Mouse (Mus musculus): ENCODE measurements around the gene Tm4sf19. TPM values are rescaled to one million over a fixed set of nuclear protein-coding genes. Genes with fewer than 3 reads are reported as not detected.
"Not testable (repeated sequence)": the region's sequence is repeated elsewhere in the genome, so short reads cannot be mapped to it uniquely, and the experiment has no call there.

Tm4sf19 gene
- total RNA-seq, 4 experiments from 2014 or later, result not detected

- peak; percentile 83 to 89 for DNase-seq (ENCODE audit: low spot score in 2 of 2)
These were observed 30.3 kb downstream of the Tm4sf19 start, which contains the start of gene Pcyt1a for GRCm38 (mm10) chr16:32430474-32431046. Pcyt1a (plus strand) TSS chr16:32430921.

- no peak for DNase-seq (ENCODE audit: low spot score in 2 of 2)
These were observed 30.8 kb downstream of the Tm4sf19 start for GRCm38 (mm10) chr16:32431047-32431591.

GRCm38 (mm10) chr16:32431926-32432325, 31.6 kb downstream of the Tm4sf19 start:
- DNase-seq (ENCODE audit: low spot score in 2 of 2), result no peak

GRCm38 (mm10) chr16:32433138-32433537, 32.8 kb downstream of the Tm4sf19 start:
- DNase-seq (ENCODE audit: low spot score in 2 of 2), result no peak

GRCm38 (mm10) chr16:32434066-32434465, 33.8 kb downstream of the Tm4sf19 start:
- no peak for DNase-seq (ENCODE audit: low spot score in 2 of 2)

- no peak for DNase-seq (ENCODE audit: low spot score in 2 of 2)
These were observed 34.4 kb downstream of the Tm4sf19 start for GRCm38 (mm10) chr16:32434691-32435090.

GRCm38 (mm10) chr16:32436657-32437056, 36.4 kb downstream of the Tm4sf19 start:
- no peak for DNase-seq (ENCODE audit: low spot score in 2 of 2)

- no peak for DNase-seq (ENCODE audit: low spot score in 2 of 2)
These were observed 37.0 kb downstream of the Tm4sf19 start for GRCm38 (mm10) chr16:32437266-32437665.

- DNase-seq (ENCODE audit: low spot score in 2 of 2), result no peak
These were observed 41.1 kb downstream of the Tm4sf19 start for GRCm38 (mm10) chr16:32441432-32441831.

- DNase-seq (ENCODE audit: low spot score in 2 of 2), result not testable (repeated sequence)
These were observed 44.3 kb downstream of the Tm4sf19 start for GRCm38 (mm10) chr16:32444615-32445014.

- DNase-seq (ENCODE audit: low spot score in 2 of 2), result no peak
These were observed 45.3 kb downstream of the Tm4sf19 start for GRCm38 (mm10) chr16:32445558-32445957.

- no peak for DNase-seq (ENCODE audit: low spot score in 2 of 2)
These were observed 46.3 kb downstream of the Tm4sf19 start for GRCm38 (mm10) chr16:32446563-32447138.

GRCm38 (mm10) chr16:32449665-32450064, 49.4 kb downstream of the Tm4sf19 start:
- DNase-seq (ENCODE audit: low spot score in 2 of 2), result no peak

GRCm38 (mm10) chr16:32450133-32450532, 49.8 kb downstream of the Tm4sf19 start:
- DNase-seq (ENCODE audit: low spot score in 2 of 2), result no peak

- DNase-seq (ENCODE audit: low spot score in 2 of 2), result no peak
These were observed 52.8 kb downstream of the Tm4sf19 start for GRCm38 (mm10) chr16:32453102-32453501.

GRCm38 (mm10) chr16:32454646-32455045, 54.3 kb downstream of the Tm4sf19 start:
- no peak for DNase-seq (ENCODE audit: low spot score in 2 of 2)

GRCm38 (mm10) chr16:32456086-32456485, 55.8 kb downstream of the Tm4sf19 start:
- no peak for DNase-seq (ENCODE audit: low spot score in 2 of 2)

GRCm38 (mm10) chr16:32456761-32457160, 56.5 kb downstream of the Tm4sf19 start:
- DNase-seq (ENCODE audit: low spot score in 2 of 2), result no peak

Other genes starting within 250 kb of the Tm4sf19 start
- gene Nrros, start 234.9 kb upstream of the Tm4sf19 start, total RNA-seq (2022), result 10 to 100 TPM in 3 of 4 experiments, 1 to 10 TPM in 1; 9.6 to 16.2 (median 11.9) TPM
- not detected for gene Bex6, start 220.7 kb upstream of the Tm4sf19 start, total RNA-seq (2022)
- 10 to 100 TPM; 35.9 to 46.6 (median 40.6) TPM for gene Fbxo45, start 153.3 kb upstream of the Tm4sf19 start, total RNA-seq (2022)
- gene Wdr53, start 153.3 kb upstream of the Tm4sf19 start, total RNA-seq (2022), result 10 to 100 TPM; 12.2 to 14.1 (median 12.8) TPM
- under 1 TPM in 2 of 4 experiments, not detected in 2; 0.32 to 0.37 TPM for gene Smco1, start 129.0 kb upstream of the Tm4sf19 start, total RNA-seq (2022)
- gene Rnf168, start 123.0 kb upstream of the Tm4sf19 start, total RNA-seq (2022), result 10 to 100 TPM; 23.0 to 28.1 (median 27.3) TPM
- gene Ubxn7, start 68.2 kb upstream of the Tm4sf19 start, total RNA-seq (2022), result 10 to 100 TPM; 50.0 to 60.5 (median 55.1) TPM
- gene Tctex1d2, start 19.2 kb downstream of the Tm4sf19 start, total RNA-seq (2022), result 10 to 100 TPM; 12.5 to 17.4 (median 16.3) TPM
- gene Pcyt1a, start 30.4 kb downstream of the Tm4sf19 start, total RNA-seq (2022), result 10 to 100 TPM; 33.8 to 40.1 (median 35.6) TPM
- gene Slc51a, start 87.4 kb downstream of the Tm4sf19 start, total RNA-seq (2022), result not detected
- gene Zdhhc19, start 95.8 kb downstream of the Tm4sf19 start, total RNA-seq (2022), result under 1 TPM in 1 of 4 experiments, not detected in 3; 0.27 TPM
- gene Tfrc, start 208.4 kb downstream of the Tm4sf19 start, total RNA-seq (2022), result 10 to 100 TPM; 54.4 to 75.4 (median 58.0) TPM
- 100 to 1,000 TPM; 206 to 238 (median 222) TPM for gene Tnk2, start 243.4 kb downstream of the Tm4sf19 start, total RNA-seq (2022)

Data from layer of hippocampus, adult 8-10 months (tissue).